Mouse (Mus musculus) embryonic facial prominence, embryonic 11.5 days (tissue): ENCODE measurements at regions not wholly inside any gene's neighbourhood (a gene's known extent, or its start where the extent isn't known, plus 50 kb on each side); places are given as distances from the start of the nearest gene placed in this dataset.
A peak's percentile ranks its signal among the peaks of the same experiment; 100 is the strongest.

ENCODE experiments used
- ATAC-seq: fragments of 200-750 bp; cut with Nextera tagmentation; replicated peaks from 2 replicates; pipeline ENCODE4 v1.8.0; 2017; ENCODE audit warnings: low read depth; ENCODE audit not compliant: insufficient number of reproducible peaks, low FRiP score, low TSS enrichment
- DNase-seq: peaks from one replicate; pipeline ENCODE4 v3.0.0-alpha.2; 2015; ENCODE audit warnings: low spot score
- H3K27ac ChIP-seq: fragments of 300-500 bp; sonication (generic); replicated peaks from 2 replicates; pipeline ENCODE4 v1.5.1; 2014; ENCODE audit warnings: mild to moderate bottlenecking, low read depth, low read length, control low read depth
- H3K27me3 ChIP-seq: fragments of 300-500 bp; sonication (generic); 2 replicates; pipeline ENCODE4 v1.6.1; 2014; ENCODE audit warnings: mild to moderate bottlenecking, low read length, moderate library complexity, mixed read lengths; ENCODE audit not compliant: control insufficient read depth, insufficient read depth
- H3K36me3 ChIP-seq: fragments of 300-500 bp; sonication (generic); replicated peaks from 2 replicates; pipeline ENCODE4 v1.6.1; 2014; ENCODE audit warnings: low read depth, mild to moderate bottlenecking, low read length, moderate library complexity, mixed read lengths; ENCODE audit not compliant: control insufficient read depth, insufficient read depth
- H3K4me1 ChIP-seq: fragments of 300-500 bp; sonication (generic); 2 replicates; pipeline ENCODE4 v1.6.1; 2014; ENCODE audit warnings: low read length, mixed read lengths; ENCODE audit not compliant: control insufficient read depth, insufficient read depth
- H3K4me2 ChIP-seq: fragments of 300-500 bp; sonication (generic); 2 replicates; pipeline ENCODE4 v1.6.1; 2014; ENCODE audit warnings: low read depth, mild to moderate bottlenecking, control low read depth, low read length, moderate library complexity
- H3K4me3 ChIP-seq: fragments of 300-500 bp; sonication (generic); 2 replicates; pipeline ENCODE4 v1.5.1; 2014; ENCODE audit warnings: low read depth, low read length, control low read depth
- H3K9ac ChIP-seq: fragments of 300-500 bp; sonication (generic); replicated peaks from 2 replicates; pipeline ENCODE4 v1.6.1; 2014; ENCODE audit warnings: mild to moderate bottlenecking, control low read depth, low read length
- H3K9me3 ChIP-seq: fragments of 300-500 bp; sonication (generic); replicated peaks from 2 replicates; pipeline ENCODE4 v1.6.1; 2016; ENCODE audit warnings: mild to moderate bottlenecking, low read length, inconsistent platforms, mixed read lengths; ENCODE audit not compliant: control insufficient read depth
- WGBS: fragments of 180-500 bp; shearing (Covaris S2); extraction: QIAGEN DNeasy Blood & Tissue Kit; methylation state at CpG from one replicate; pipeline ENCODE4 v1.1.7; 2014; 5-methylcytosine and 5-hydroxymethylcytosine counted together

DNA sequence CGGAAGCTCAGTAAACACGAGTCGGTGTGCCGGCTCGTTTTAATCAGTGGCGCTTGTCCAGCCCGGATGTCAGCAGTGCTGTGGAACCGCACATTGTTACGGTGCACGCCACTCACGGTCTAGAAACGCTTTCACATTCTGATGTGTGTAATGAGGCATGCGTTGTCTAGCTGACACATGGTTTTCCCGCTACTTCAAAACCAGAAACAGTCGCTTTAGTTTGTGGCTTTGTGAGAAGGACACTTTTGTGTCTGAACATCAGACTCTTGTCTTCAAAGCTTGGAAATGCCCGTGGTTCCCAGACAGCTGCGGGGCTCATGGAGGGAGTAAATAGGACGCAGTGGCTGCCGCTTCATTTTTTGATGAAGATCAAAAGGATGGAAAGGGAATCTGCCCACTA, 77.0 kb upstream of the Lgr5 start:
- H3K36me3 ChIP-seq, result no peaks in the 10 kb centered on the region
- WGBS, result 78% methylated on average over 19 of the region's 19 CpGs
- ATAC-seq (no peak), DNase-seq (no peak)
- H3K4me2 ChIP-seq, result no peak overlapping the region
- H3K9ac ChIP-seq, result no peak overlapping the region
- no peaks in the 10 kb centered on the region for H3K9me3 ChIP-seq
- H3K27me3 ChIP-seq, result no peaks in the 10 kb centered on the region
- no peak overlapping the region for H3K4me3 ChIP-seq
- H3K4me1 ChIP-seq, result no peaks in the 10 kb centered on the region
- H3K27ac ChIP-seq, result no peak overlapping the region

- Histone ChIP-seq H3K4me2 (no peak overlapping the region), H3K9me3 (no peaks in the 10 kb centered on the region), H3K9ac (no peak overlapping the region), H3K27me3 (no peaks in the 10 kb centered on the region), H3K36me3 (no peaks in the 10 kb centered on the region), H3K4me1 (no peaks in the 10 kb centered on the region), H3K27ac (no peak overlapping the region), H3K4me3 (no peak overlapping the region)
- ATAC-seq (no peak), DNase-seq (no peak)
- WGBS, result 80% methylated on average over 2 of the region's 2 CpGs
These were observed 89.1 kb upstream of the Lgr5 start for GRCm38 (mm10) chr10:115676661-115677060.

- Histone ChIP-seq H3K4me3 (no peak overlapping the region), H3K27me3 (no peaks in the 10 kb centered on the region), H3K36me3 (no peaks in the 10 kb centered on the region), H3K4me1 (no peaks in the 10 kb centered on the region), H3K4me2 (no peak overlapping the region), H3K27ac (no peak overlapping the region), H3K9me3 (no peaks in the 10 kb centered on the region), H3K9ac (no peak overlapping the region)
- DNase-seq (no peak), ATAC-seq (no peak)
- 81% methylated on average over 6 of the region's 6 CpGs for WGBS
These were observed 93.5 kb upstream of the Lgr5 start for GRCm38 (mm10) chr10:115681115-115681514.

GRCm38 (mm10) chr10:115691939-115692338, 104.4 kb upstream of the Lgr5 start:
- DNase-seq (no peak), ATAC-seq (no peak)
- no peak overlapping the region for H3K9ac ChIP-seq
- H3K27me3 ChIP-seq, result no peaks in the 10 kb centered on the region
- 85% methylated on average over 4 of the region's 4 CpGs for WGBS
- H3K4me3 ChIP-seq, result no peak overlapping the region
- no peak overlapping the region for H3K4me2 ChIP-seq
- H3K36me3 ChIP-seq, result no peaks in the 10 kb centered on the region
- no peak overlapping the region for H3K27ac ChIP-seq
- no peaks in the 10 kb centered on the region for H3K9me3 ChIP-seq
- H3K4me1 ChIP-seq, result no peaks in the 10 kb centered on the region

- Histone ChIP-seq H3K27me3 (no peaks in the 10 kb centered on the region), H3K4me3 (no peak overlapping the region), H3K27ac (no peak overlapping the region), H3K4me2 (no peak overlapping the region), H3K4me1 (no peaks in the 10 kb centered on the region), H3K36me3 (no peaks in the 10 kb centered on the region), H3K9me3 (no peaks in the 10 kb centered on the region), H3K9ac (no peak overlapping the region)
- no peak for DNase-seq
- WGBS, result 90% methylated on average over 22 of the region's 22 CpGs
- ATAC-seq, result no peak
These were observed 106.6 kb upstream of the Lgr5 start for GRCm38 (mm10) chr10:115693986-115694833.

- Histone ChIP-seq H3K4me3 (no peak overlapping the region), H3K27ac (no peak overlapping the region), H3K4me1 (no peaks in the 10 kb centered on the region), H3K4me2 (no peak overlapping the region), H3K36me3 (no peaks in the 10 kb centered on the region), H3K27me3 (no peaks in the 10 kb centered on the region), H3K9me3 (no peaks in the 10 kb centered on the region), H3K9ac (no peak overlapping the region)
- 78% methylated on average over 3 of the region's 3 CpGs for WGBS
- ATAC-seq (no peak), DNase-seq (no peak)
These were observed 114.3 kb upstream of the Tspan8 start for GRCm38 (mm10) chr10:115702358-115702757.

- no peak for ATAC-seq
- WGBS, result 32% methylated on average over 14 of the region's 14 CpGs
- H3K4me3 ChIP-seq, result no peak overlapping the region
- no peak overlapping the region for H3K4me2 ChIP-seq
- DNase-seq, result peak; percentile 69
- no peaks in the 10 kb centered on the region for H3K9me3 ChIP-seq
- no peaks in the 10 kb centered on the region for H3K4me1 ChIP-seq
- H3K27me3 ChIP-seq, result no peaks in the 10 kb centered on the region
- H3K36me3 ChIP-seq, result no peaks in the 10 kb centered on the region
- H3K27ac ChIP-seq, result no peak overlapping the region
- H3K9ac ChIP-seq, result no peak overlapping the region
These were observed 108.0 kb upstream of the Tspan8 start for GRCm38 (mm10) chr10:115708623-115709022.

- H3K4me3 ChIP-seq, result no peak overlapping the region
- no peak overlapping the region for H3K27ac ChIP-seq
- H3K27me3 ChIP-seq, result no peaks in the 10 kb centered on the region
- H3K36me3 ChIP-seq, result no peaks in the 10 kb centered on the region
- no peaks in the 10 kb centered on the region for H3K9me3 ChIP-seq
- WGBS, result 56% methylated on average over 6 of the region's 6 CpGs
- H3K4me1 ChIP-seq, result no peaks in the 10 kb centered on the region
- H3K9ac ChIP-seq, result no peak overlapping the region
- DNase-seq (no peak), ATAC-seq (no peak)
- no peak overlapping the region for H3K4me2 ChIP-seq
These were observed 102.7 kb upstream of the Tspan8 start for GRCm38 (mm10) chr10:115713896-115714295.
